Mouse (Mus musculus) E14TG2a.4 (cell line): Measurements from ENCODE around the gene Ybx2.

Source experiments
- CTCF ChIP-seq: conservative IDR thresholded peaks from 2 replicates; pipeline ENCODE4 v1.5.1; 2014; ENCODE audit warnings: low read length
- NANOG ChIP-seq: IDR thresholded peaks from 2 replicates; pipeline ENCODE4 v1.6.1; 2014; ENCODE audit warnings: borderline replicate concordance, low read length, mixed read lengths
- POU5F1 ChIP-seq: IDR thresholded peaks from 2 replicates; pipeline ENCODE4 v1.6.1; 2014; ENCODE audit warnings: low read length, borderline replicate concordance

GRCm38 (mm10) chr11:69902972-69903371 lies 32.6 kb upstream of the Ybx2 start:
- TF ChIP-seq CTCF (no peak), POU5F1 (no peak), NANOG (no peak)
